Mouse (Mus musculus): ENCODE measurements around the gene Ass1.

- no peak for TF ChIP-seq CTCF (IDR thresholded peaks at IDR 0.05; ENCODE audit: low read depth, low read length)
- TF ChIP-seq POLR2A (IDR thresholded peaks at IDR 0.05; ENCODE audit: extremely low read depth, insufficient read depth, low read length), result no peak
Measured at GRCm38 (mm10) chr2:31467457-31467856, 2.5 kb upstream of the Ass1 start.

All from liver, adult 2 months (tissue).